Mouse (Mus musculus) midbrain, embryonic 10.5 days (tissue): ENCODE results near the gene Churc1. TPM values are rescaled to one million over a fixed set of nuclear protein-coding genes. Genes with fewer than 3 reads are reported as not detected.
"Not testable (repeated sequence)": the region's sequence is repeated elsewhere in the genome, so short reads cannot be mapped to it uniquely, and the experiment has no call there.

Experiments
- DNase-seq: peaks from one replicate; pipeline ENCODE4 v3.0.0-alpha.2; 2017; ENCODE audit warnings: low spot score
- H3K27ac ChIP-seq: fragments of 300-500 bp; sonication (generic); replicated peaks from 2 replicates; pipeline ENCODE4 v1.5.1; 2016; ENCODE audit warnings: mild to moderate bottlenecking
- H3K27me3 ChIP-seq: fragments of 300-500 bp; sonication (generic); 2 replicates; pipeline ENCODE4 v1.6.1; 2016; ENCODE audit warnings: low read depth, mild to moderate bottlenecking; ENCODE audit not compliant: poor library complexity, severe bottlenecking
- H3K36me3 ChIP-seq: fragments of 300-500 bp; sonication (generic); 2 replicates; pipeline ENCODE4 v1.6.1; 2016; ENCODE audit warnings: mild to moderate bottlenecking, moderate library complexity
- H3K4me1 ChIP-seq: fragments of 300-500 bp; sonication (generic); 2 replicates; pipeline ENCODE4 v1.6.1; 2016
- H3K4me3 ChIP-seq: fragments of 300-500 bp; sonication (generic); 2 replicates; pipeline ENCODE4 v1.5.1; 2016; ENCODE audit warnings: mild to moderate bottlenecking, moderate library complexity
- H3K9me3 ChIP-seq: fragments of 300-500 bp; sonication (generic); replicated peaks from 2 replicates; pipeline ENCODE4 v1.6.1; 2016; ENCODE audit warnings: mild to moderate bottlenecking
- WGBS: fragments of 180-500 bp; shearing (Covaris S2); methylation state at CpG from one replicate; pipeline ENCODE4 v1.1.7; 2016; 5-methylcytosine and 5-hydroxymethylcytosine counted together
- polyA plus RNA-seq: library from polyadenylated mRNA; unstranded; fragments of >200 nt; fragmentation: Nextera tagmentation; extraction: Ambion mirVana; gene quantifications from 2 replicates; pipeline ENCODE4 v1.2.1, GENCODE M21; 2016

The Churc1 gene
- polyA plus RNA-seq, 1 experiment from 2014 or later: 123 TPM

- WGBS: 94% methylated on average over 5 of the region's 5 CpGs
- peaks cover 8% of the 10 kb centered on the region for H3K4me1 ChIP-seq
These were observed 11.6 kb downstream of the Churc1 start for GRCm38 (mm10) chr12:76776898-76777297.

DNA sequence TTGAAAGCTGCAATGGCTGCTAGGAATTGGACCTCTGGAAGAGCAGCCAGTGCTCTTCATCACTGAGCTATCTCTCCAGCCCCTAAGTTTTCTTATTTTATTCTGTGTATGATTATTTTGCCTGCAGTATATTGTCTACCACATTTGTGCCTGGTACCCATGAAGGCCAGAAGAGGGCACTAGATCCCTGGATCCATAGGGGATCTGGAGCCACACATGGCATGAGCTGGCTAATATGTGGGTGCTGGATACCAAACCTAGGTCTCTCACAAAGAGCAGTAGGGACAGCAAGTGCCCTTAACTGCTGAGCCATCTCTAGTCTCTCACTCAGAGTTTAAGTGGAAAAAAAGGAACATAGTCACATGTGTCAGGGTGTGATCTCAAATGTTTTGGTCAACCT lies 12.5 kb downstream of the Churc1 start:
- Histone ChIP-seq H3K4me1 (peaks cover 8% of the 10 kb centered on the region), H3K9me3 (no peaks in the 10 kb centered on the region), H3K27ac (no peak overlapping the region), H3K4me3 (no peak overlapping the region), H3K36me3 (peaks cover 4% of the 10 kb centered on the region), H3K27me3 (no peaks in the 10 kb centered on the region)
- no peak for DNase-seq

More at GRCm38 (mm10) chr12:76776898-76777297, 11.6 kb downstream of the Churc1 start:
- Histone ChIP-seq H3K36me3 (peaks cover 4% of the 10 kb centered on the region), H3K27ac (no peak overlapping the region), H3K4me3 (no peak overlapping the region), H3K9me3 (no peaks in the 10 kb centered on the region), H3K27me3 (no peaks in the 10 kb centered on the region)
- no peak for DNase-seq

GRCm38 (mm10) chr12:76778305-76779083 lies 13.2 kb downstream of the Churc1 start:
- DNase-seq: no peak
- Histone ChIP-seq H3K27me3 (no peaks in the 10 kb centered on the region), H3K36me3 (peaks cover 4% of the 10 kb centered on the region), H3K4me3 (no peak overlapping the region), H3K27ac (no peak overlapping the region), H3K9me3 (no peaks in the 10 kb centered on the region), H3K4me1 (peaks cover 8% of the 10 kb centered on the region)
- 89% methylated on average over 10 of the region's 10 CpGs for WGBS

- Histone ChIP-seq H3K27me3 (no peaks in the 10 kb centered on the region), H3K9me3 (no peaks in the 10 kb centered on the region), H3K4me3 (no peak overlapping the region), H3K4me1 (peaks cover 18% of the 10 kb centered on the region), H3K27ac (no peak overlapping the region), H3K36me3 (peaks cover 4% of the 10 kb centered on the region)
- no peak for DNase-seq
- 84% methylated on average over 5 of the region's 5 CpGs for WGBS
These were observed 14.6 kb downstream of the Churc1 start for GRCm38 (mm10) chr12:76779951-76780350.

DNA sequence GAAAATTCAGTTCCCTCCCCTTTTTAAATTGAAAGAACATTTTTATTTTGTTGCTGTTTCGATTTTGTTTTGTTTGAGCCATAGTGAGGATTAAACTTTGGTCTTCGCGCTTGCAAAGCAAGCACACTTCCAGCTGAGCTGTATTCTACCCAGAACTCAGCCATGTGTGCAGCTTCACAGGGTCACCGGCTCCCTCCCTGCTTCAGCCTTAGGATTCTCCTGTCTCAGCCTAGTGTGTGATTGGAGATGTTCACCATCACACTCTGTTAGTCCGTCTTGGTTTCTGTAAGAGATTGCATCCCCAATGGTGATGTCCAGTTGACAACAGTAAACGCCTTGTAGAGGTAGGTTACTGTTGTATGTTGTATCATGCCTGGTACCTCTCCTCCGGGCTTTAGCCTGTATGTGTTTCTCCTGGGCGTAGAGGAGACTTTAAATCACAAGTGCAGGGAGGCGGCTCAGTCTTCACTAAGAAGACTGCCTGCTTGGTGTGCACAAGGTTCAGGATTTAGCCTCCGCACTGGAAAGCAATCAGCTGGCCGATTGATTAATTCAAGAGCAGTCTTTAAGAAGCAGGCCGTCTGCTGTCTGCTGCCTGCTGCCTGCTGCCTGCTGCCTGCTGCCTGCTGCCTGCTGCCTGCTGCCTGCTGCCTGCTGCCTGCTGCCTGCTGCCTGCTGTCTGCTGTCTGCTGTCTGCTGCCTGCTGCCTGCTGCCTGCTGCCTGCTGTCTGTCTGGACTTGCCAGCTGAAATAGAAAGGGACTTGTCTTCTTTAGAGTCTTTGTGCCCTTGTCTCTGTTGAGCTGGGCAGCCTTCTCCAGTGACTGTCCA lies 15.5 kb downstream of the Churc1 start:
- Histone ChIP-seq H3K9me3 (no peaks in the 10 kb centered on the region), H3K4me3 (no peak overlapping the region), H3K27me3 (no peaks in the 10 kb centered on the region), H3K27ac (peak overlapping the region; percentile 50), H3K36me3 (peaks cover 4% of the 10 kb centered on the region), H3K4me1 (peaks cover 18% of the 10 kb centered on the region)
- 69% methylated on average over 12 of the region's 12 CpGs for WGBS
- no peak for DNase-seq

- Histone ChIP-seq H3K27me3 (no peaks in the 10 kb centered on the region), H3K36me3 (no peaks in the 10 kb centered on the region), H3K4me1 (peaks cover 18% of the 10 kb centered on the region), H3K4me3 (no peak overlapping the region), H3K27ac (peak overlapping the region; percentile 28; the same call in 1 of the 2 replicates), H3K9me3 (no peaks in the 10 kb centered on the region)
- no peak for DNase-seq
- WGBS: 75% methylated on average over 10 of the region's 10 CpGs
These were observed 18.8 kb downstream of the Churc1 start for GRCm38 (mm10) chr12:76784056-76784619.

- 77% methylated on average over 8 of the region's 8 CpGs for WGBS
- Histone ChIP-seq H3K27me3 (no peaks in the 10 kb centered on the region), H3K4me3 (no peak overlapping the region), H3K9me3 (no peaks in the 10 kb centered on the region), H3K27ac (no peak overlapping the region), H3K36me3 (no peaks in the 10 kb centered on the region), H3K4me1 (no peaks in the 10 kb centered on the region)
- no peak for DNase-seq
These were observed 25.2 kb downstream of the Churc1 start for GRCm38 (mm10) chr12:76790446-76791084.

GRCm38 (mm10) chr12:76792540-76792939 lies 27.2 kb downstream of the Churc1 start:
- not testable (repeated sequence) for H3K4me3 ChIP-seq, DNase-seq, H3K27me3 ChIP-seq, H3K9me3 ChIP-seq, H3K36me3 ChIP-seq, H3K27ac ChIP-seq, H3K4me1 ChIP-seq
- 49% methylated on average over 14 of the region's 14 CpGs for WGBS

GRCm38 (mm10) chr12:76795350-76795749 lies 30.0 kb downstream of the Churc1 start, which contains the start of gene Gpx2:
Gpx2 (minus strand) TSS chr12:76795554.
- no peak within 1 kb of the TSS for H3K4me3 ChIP-seq
- peaks cover 22% of the 10 kb centered on the region for H3K4me1 ChIP-seq
- no peaks in the 10 kb centered on the region for H3K9me3 ChIP-seq
- WGBS: 84% methylated on average over 5 of the region's 5 CpGs
- no peak for DNase-seq
- H3K27me3 ChIP-seq: no peaks in the 10 kb centered on the region; the same call in 1 of the 2 replicates
- H3K27ac ChIP-seq: no peak within 1 kb of the TSS
- H3K36me3 ChIP-seq: no peaks in the 10 kb centered on the region

DNA sequence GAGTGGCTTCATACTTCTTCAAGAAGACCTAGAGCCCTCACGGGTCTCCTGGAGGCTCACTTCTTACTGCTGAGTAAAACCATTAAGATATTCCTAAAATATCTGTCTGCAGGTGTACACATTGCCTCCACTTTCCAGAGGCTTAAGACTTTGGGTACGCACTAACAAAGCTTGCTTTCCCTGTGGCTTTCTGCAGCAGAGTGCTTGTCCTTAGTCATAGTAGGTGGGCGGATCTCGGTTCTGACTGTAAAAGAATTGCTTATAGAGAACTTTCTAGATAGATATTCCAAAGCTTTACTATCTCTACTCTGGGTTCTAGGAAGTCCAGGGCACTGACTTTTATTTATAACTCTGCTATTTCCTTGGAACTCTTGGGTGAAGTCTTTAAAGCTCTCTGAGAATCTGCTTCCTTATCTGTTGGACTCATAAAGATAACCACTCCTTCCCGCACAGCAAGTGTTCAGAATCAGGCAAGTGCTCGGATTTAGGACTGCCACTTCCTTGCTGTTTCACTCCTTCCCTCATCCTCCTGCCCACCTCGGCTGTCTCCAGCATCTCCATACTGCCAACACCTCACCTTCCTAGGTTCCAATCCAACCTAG lies 31.7 kb downstream of the Churc1 start:
- H3K36me3 ChIP-seq: no peaks in the 10 kb centered on the region
- H3K9me3 ChIP-seq: no peaks in the 10 kb centered on the region
- H3K4me1 ChIP-seq: peaks cover 22% of the 10 kb centered on the region
- WGBS: 91% methylated on average over 7 of the region's 7 CpGs
- DNase-seq: no peak
- H3K27ac ChIP-seq: no peak overlapping the region
- H3K27me3 ChIP-seq: no peaks in the 10 kb centered on the region; the same call in 1 of the 2 replicates
- no peak overlapping the region for H3K4me3 ChIP-seq

DNA sequence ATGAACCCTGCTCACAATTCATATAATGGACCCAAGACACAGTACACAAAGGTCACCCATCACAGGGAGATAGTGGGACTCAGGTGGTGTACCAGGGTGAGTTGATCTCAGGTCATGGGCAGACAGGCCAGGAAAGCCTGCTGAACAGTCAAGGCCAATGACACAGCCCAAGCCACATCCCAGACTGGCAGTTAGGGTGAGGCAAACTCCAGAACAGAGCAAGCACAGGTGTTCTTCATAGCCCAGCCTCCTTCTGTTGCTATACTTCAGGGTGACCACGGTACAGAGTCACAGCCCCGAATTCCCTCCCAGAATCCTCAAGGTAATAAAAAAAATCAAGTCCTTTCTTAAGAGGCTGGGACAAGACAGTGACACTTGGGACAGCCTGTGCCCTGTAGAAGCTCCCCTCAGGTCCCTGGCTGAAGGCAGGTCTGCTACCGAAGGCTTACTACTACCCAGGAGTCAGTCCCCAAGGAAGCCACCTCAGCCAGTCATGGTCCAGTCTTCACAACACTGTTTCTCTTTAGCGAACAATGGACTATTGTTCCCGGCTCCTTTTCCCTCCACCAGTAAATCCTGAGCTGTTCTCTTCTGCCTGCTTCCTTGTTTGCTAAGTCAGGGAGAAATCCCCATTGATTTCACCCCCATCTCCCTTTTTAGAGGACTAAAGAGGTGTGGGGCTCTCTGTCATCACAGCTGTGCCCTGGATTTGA lies 32.8 kb downstream of the Churc1 start:
- DNase-seq: no peak

More for the DNA sequence above, 32.8 kb downstream of the Churc1 start:
- peaks cover 22% of the 10 kb centered on the region for H3K4me1 ChIP-seq
- no peak overlapping the region for H3K4me3 ChIP-seq
- no peaks in the 10 kb centered on the region for H3K36me3 ChIP-seq
- H3K9me3 ChIP-seq: no peaks in the 10 kb centered on the region
- H3K27me3 ChIP-seq: no peaks in the 10 kb centered on the region; the same call in 1 of the 2 replicates
- H3K27ac ChIP-seq: 0 out of 2 replicates have a peak overlapping the region, but pooled peaks have one; percentile 23
- 50% methylated on average over 5 of the region's 5 CpGs for WGBS
